Mouse (Mus musculus) intestine, postnatal 0 days (tissue): ENCODE results near the gene Tmem63c. TPM values are rescaled to one million over a fixed set of nuclear protein-coding genes. Genes with fewer than 3 reads are reported as not detected.

Experiments
- ATAC-seq: fragments of 200-750 bp; cut with Nextera tagmentation; 2 replicates; pipeline ENCODE4 v1.8.0; 2017; ENCODE audit warnings: mild to moderate bottlenecking, moderate TSS enrichment, moderate library complexity
- H3K27ac ChIP-seq: fragments of 300-500 bp; sonication (generic); 2 replicates; pipeline ENCODE4 v1.5.1; 2014; ENCODE audit warnings: mild to moderate bottlenecking, low read depth, low read length, moderate library complexity
- H3K27me3 ChIP-seq: fragments of 300-500 bp; sonication (generic); replicated peaks from 2 replicates; pipeline ENCODE4 v1.6.1; 2014; ENCODE audit warnings: low read length, mixed read lengths; ENCODE audit not compliant: control insufficient read depth, insufficient read depth
- H3K36me3 ChIP-seq: fragments of 300-500 bp; sonication (generic); 2 replicates; pipeline ENCODE4 v1.6.1; 2014; ENCODE audit warnings: mild to moderate bottlenecking, moderate library complexity; ENCODE audit not compliant: control insufficient read depth, insufficient read depth
- H3K4me1 ChIP-seq: fragments of 300-500 bp; sonication (generic); replicated peaks from 2 replicates; pipeline ENCODE4 v1.6.1; 2014; ENCODE audit warnings: antibody characterized with exemption, low read length, mixed read lengths; ENCODE audit not compliant: control insufficient read depth, insufficient read depth
- H3K4me2 ChIP-seq: fragments of 300-500 bp; sonication (generic); replicated peaks from 2 replicates; pipeline ENCODE4 v1.6.1; 2014; ENCODE audit warnings: low read depth, mild to moderate bottlenecking, moderate library complexity
- H3K4me3 ChIP-seq: fragments of 300-500 bp; sonication (generic); 2 replicates; pipeline ENCODE4 v1.5.1; 2014; ENCODE audit warnings: low read depth, low read length
- H3K9ac ChIP-seq: fragments of 300-500 bp; sonication (generic); 2 replicates; pipeline ENCODE4 v1.6.1; 2014; ENCODE audit warnings: mild to moderate bottlenecking, low read depth, low read length
- H3K9me3 ChIP-seq: fragments of 300-500 bp; sonication (generic); 2 replicates; pipeline ENCODE4 v1.6.1; 2016; ENCODE audit warnings: mixed run types; ENCODE audit not compliant: control insufficient read depth
- CTCF ChIP-seq: sonication (generic); IDR thresholded peaks from 2 replicates; pipeline ENCODE4 v1.5.1; 2016; ENCODE audit warnings: low read depth, mild to moderate bottlenecking, control low read depth, antibody characterized with exemption, moderate library complexity
- WGBS: fragments of 180-500 bp; shearing (Covaris S2); extraction: QIAGEN DNeasy Blood & Tissue Kit; methylation state at CpG from one replicate; pipeline ENCODE4 v1.1.7; 2014; 5-methylcytosine and 5-hydroxymethylcytosine counted together
- polyA plus RNA-seq: library from polyadenylated mRNA; unstranded; fragments of >200 nt; fragmentation: Nextera tagmentation; extraction: Ambion mirVana; gene quantifications from 2 replicates; pipeline ENCODE4 v1.2.1, GENCODE M21; 2015

The Tmem63c gene
- polyA plus RNA-seq, 1 experiment from 2014 or later, result 0.52 TPM

GRCm38 (mm10) chr12:87082797-87083196 lies 61.7 kb downstream of the Tmem63c start:
- 83% methylated on average over 8 of the region's 8 CpGs for WGBS
- Histone ChIP-seq H3K9ac (no peak overlapping the region), H3K36me3 (no peaks in the 10 kb centered on the region), H3K27me3 (no peaks in the 10 kb centered on the region), H3K4me1 (no peaks in the 10 kb centered on the region), H3K9me3 (no peaks in the 10 kb centered on the region), H3K4me2 (no peak overlapping the region), H3K4me3 (no peak overlapping the region), H3K27ac (no peak overlapping the region)
- ATAC-seq, result no peak
- TF ChIP-seq CTCF, result no peak

DNA sequence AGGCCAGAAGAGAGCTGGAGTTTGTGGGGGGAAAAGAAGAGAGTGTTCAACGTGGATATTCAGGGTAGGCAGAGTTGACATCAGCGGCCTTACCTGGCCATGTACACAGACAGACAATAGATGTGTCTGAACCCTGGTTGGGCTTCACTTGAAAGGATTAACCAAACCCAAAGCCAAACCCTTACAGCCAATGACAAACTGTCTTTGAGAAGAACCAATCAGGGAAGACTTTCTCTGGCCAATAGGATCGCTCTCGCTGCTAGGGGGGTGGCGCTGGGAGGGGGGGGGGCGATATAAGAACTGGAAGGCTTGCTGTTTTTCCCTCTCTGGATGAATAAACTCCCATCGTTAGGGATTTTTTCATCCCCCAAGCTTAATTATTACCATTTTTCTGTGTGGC lies 66.1 kb downstream of the Tmem63c start:
- Histone ChIP-seq H3K4me3 (no peak overlapping the region), H3K9ac (no peak overlapping the region), H3K9me3 (no peaks in the 10 kb centered on the region), H3K27ac (no peak overlapping the region), H3K36me3 (no peaks in the 10 kb centered on the region), H3K4me2 (no peak overlapping the region), H3K4me1 (0 out of 2 replicates have a peak, but pooled peaks cover 13% of the 10 kb centered on the region), H3K27me3 (no peaks in the 10 kb centered on the region)
- no peak for TF ChIP-seq CTCF
- WGBS, result 56% methylated on average over 7 of the region's 7 CpGs
- no peak for ATAC-seq

- 38% methylated on average over 4 of the region's 4 CpGs for WGBS
- H3K9ac ChIP-seq, result no peak overlapping the region
- peak; percentile 67 for TF ChIP-seq CTCF
- ATAC-seq, result no peak
- no peaks in the 10 kb centered on the region for H3K9me3 ChIP-seq
- no peak overlapping the region for H3K4me3 ChIP-seq
- H3K4me1 ChIP-seq, result 0 out of 2 replicates have a peak, but pooled peaks cover 13% of the 10 kb centered on the region
- no peaks in the 10 kb centered on the region for H3K36me3 ChIP-seq
- peak overlapping the region; percentile 73; the same call in 1 of the 2 replicates for H3K27ac ChIP-seq
- no peaks in the 10 kb centered on the region for H3K27me3 ChIP-seq
- H3K4me2 ChIP-seq, result no peak overlapping the region
Observed at GRCm38 (mm10) chr12:87088331-87088730, 67.2 kb downstream of the Tmem63c start.

GRCm38 (mm10) chr12:87089255-87089654 lies 68.1 kb downstream of the Tmem63c start:
- WGBS, result 50% methylated on average over 4 of the region's 4 CpGs
- no peak overlapping the region for H3K4me2 ChIP-seq
- ATAC-seq, result peak; percentile 34
- TF ChIP-seq CTCF, result peak; percentile 10; the same call in 1 of the 2 replicates
- H3K9me3 ChIP-seq, result no peaks in the 10 kb centered on the region
- H3K27ac ChIP-seq, result peak overlapping the region; percentile 73
- H3K36me3 ChIP-seq, result no peaks in the 10 kb centered on the region
- no peak overlapping the region for H3K9ac ChIP-seq
- H3K27me3 ChIP-seq, result no peaks in the 10 kb centered on the region
- no peak overlapping the region for H3K4me3 ChIP-seq
- 0 out of 2 replicates have a peak, but pooled peaks cover 13% of the 10 kb centered on the region for H3K4me1 ChIP-seq

DNA sequence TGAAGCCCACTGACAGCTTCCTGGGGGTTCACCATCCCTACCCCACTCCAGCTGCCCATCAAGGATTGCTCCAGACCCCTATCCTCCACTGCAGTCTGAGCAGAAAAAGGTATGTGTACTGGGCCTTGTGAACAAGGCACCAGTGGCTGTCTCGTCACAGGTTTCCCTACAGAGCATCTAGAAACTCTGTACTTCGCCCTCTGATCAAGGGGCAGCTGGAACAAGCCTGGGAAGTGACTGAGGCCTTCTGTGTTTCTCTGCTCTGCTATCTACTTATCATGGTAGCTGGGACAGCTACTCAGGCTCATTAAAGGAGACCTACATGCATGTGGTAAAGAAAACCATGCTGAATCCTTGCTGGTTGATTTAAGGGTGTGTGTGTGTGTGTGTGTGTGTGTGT lies 68.6 kb downstream of the Tmem63c start:
- Histone ChIP-seq H3K4me2 (no peak overlapping the region), H3K9ac (no peak overlapping the region), H3K4me1 (0 out of 2 replicates have a peak, but pooled peaks cover 13% of the 10 kb centered on the region), H3K4me3 (no peak overlapping the region), H3K36me3 (no peaks in the 10 kb centered on the region), H3K27me3 (no peaks in the 10 kb centered on the region), H3K9me3 (no peaks in the 10 kb centered on the region), H3K27ac (peak overlapping the region; percentile 73)
- no peak for TF ChIP-seq CTCF
- peak; percentile 84 for ATAC-seq
- WGBS, result 34% methylated on average over 2 of the region's 2 CpGs

- Histone ChIP-seq H3K9ac (no peak overlapping the region), H3K4me3 (no peak overlapping the region), H3K36me3 (no peaks in the 10 kb centered on the region), H3K4me2 (no peak overlapping the region), H3K9me3 (no peaks in the 10 kb centered on the region), H3K4me1 (0 out of 2 replicates have a peak, but pooled peaks cover 13% of the 10 kb centered on the region), H3K27ac (no peak overlapping the region), H3K27me3 (no peaks in the 10 kb centered on the region)
- ATAC-seq, result no peak
- WGBS, result 91% methylated on average over 2 of the region's 2 CpGs
- no peak for TF ChIP-seq CTCF
Observed at GRCm38 (mm10) chr12:87091916-87092315, 70.8 kb downstream of the Tmem63c start.

- Histone ChIP-seq H3K36me3 (no peaks in the 10 kb centered on the region), H3K4me3 (no peak overlapping the region), H3K9ac (no peak overlapping the region), H3K4me2 (no peak overlapping the region), H3K4me1 (0 out of 2 replicates have a peak, but pooled peaks cover 13% of the 10 kb centered on the region), H3K9me3 (no peaks in the 10 kb centered on the region), H3K27me3 (no peaks in the 10 kb centered on the region), H3K27ac (no peak overlapping the region)
- WGBS, result 58% methylated on average over 4 of the region's 4 CpGs
- TF ChIP-seq CTCF, result no peak
- no peak for ATAC-seq
Observed at GRCm38 (mm10) chr12:87093249-87093648, 72.1 kb downstream of the Tmem63c start.
